Mouse (Mus musculus) layer of hippocampus, postnatal 36 days (tissue): ENCODE results near the gene 1700014D04Rik. TPM values are rescaled to one million over a fixed set of nuclear protein-coding genes. Genes with fewer than 3 reads are reported as not detected.
"Not testable (repeated sequence)": the region's sequence is repeated elsewhere in the genome, so short reads cannot be mapped to it uniquely, and the experiment has no call there.

ENCODE experiments used
- DNase-seq, 2 experiments: peaks; one replicate each; pipeline ENCODE4 v3.0.0; 2022
- total RNA-seq, 2 experiments: library from RNA; stranded (reverse); gene quantifications; 2 replicates each; pipeline ENCODE4 v1.2.3; 2021

Gene 1700014D04Rik
- total RNA-seq, 2 experiments from 2014 or later: 0.55 to 1.0 TPM

DNA sequence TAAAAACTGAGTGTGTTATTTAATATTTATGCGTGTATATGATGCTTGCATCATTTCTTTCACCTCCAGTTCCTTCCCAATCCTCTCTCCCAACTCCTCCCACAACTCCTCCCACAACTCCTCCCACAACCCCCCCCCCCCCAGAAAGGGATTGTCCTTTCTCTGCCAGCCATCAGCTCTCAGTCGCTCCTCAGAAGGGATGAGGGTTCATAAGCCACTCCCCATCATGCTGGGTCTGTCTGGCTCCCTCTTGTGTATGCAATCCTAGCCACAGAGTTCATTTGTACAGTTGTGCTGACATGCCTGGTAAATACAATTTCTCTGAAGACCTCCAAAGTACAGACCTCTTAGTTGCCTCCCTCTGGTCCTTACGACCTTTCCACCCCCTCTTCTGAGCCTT, 11.4 kb downstream of the 1700014D04Rik start:
- no peak for DNase-seq

DNA sequence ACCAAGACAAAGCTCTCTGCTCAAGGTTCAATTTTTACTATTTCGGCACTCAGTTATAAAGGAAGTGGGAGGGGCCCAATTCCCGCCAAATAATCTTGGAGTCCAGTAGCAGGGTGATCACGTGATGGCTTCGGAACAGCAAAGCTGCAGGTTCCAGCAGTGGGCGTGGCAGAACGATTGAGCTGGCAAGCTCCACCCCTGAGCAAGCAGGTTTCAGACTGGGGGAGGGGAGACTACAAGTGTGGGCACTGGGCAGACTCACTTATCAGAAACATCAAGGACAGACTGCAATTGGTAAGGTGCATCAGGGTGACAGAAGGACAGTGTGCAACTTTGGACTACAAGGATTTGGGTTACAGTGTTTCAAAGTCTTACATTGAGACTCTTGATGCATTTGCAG, 12.2 kb downstream of the 1700014D04Rik start:
- not testable (repeated sequence) for DNase-seq

DNA sequence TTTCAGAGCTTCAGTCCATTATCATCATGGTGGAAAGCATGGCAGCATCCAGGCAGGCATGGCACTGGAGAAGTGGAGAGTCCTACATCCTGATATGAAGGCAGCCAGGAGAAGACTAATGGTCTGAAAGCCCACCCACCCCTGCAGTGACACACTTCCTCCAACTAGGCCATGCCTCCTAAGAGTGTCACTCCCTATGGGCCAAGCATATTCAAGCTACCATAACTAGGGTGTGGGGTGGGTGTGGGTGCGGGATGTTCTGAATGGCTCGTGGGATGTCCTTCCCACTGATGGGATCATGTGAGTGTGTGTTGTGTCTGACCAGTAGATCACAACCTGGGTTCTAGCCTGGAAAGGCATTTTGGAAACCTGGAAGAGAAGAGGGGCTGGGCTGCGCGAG, 12.6 kb downstream of the 1700014D04Rik start:
- DNase-seq: no peak

DNA sequence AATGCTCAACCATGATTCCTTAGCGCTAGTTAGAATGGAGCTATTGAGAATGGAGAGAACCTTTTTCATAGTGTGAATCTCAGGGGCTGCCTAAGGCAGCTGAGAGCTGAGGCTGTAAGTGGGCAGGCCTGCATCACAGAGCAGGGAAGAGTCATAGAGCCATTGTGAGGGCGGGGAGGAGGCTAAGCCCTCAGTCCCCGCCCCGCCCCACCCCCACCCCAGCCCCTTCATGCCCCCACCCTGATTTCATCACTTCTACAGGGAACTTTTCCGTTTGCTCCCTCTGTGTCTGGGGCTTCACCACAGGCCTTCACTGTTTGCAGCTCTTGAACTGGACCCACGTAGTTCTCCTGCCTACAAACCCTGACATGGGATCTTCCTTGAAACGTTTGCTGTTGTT, 14.9 kb downstream of the 1700014D04Rik start, which contains the start of gene Spata31d1d:
Gene Spata31d1d (minus strand): TSS at position 101 of the 400 bp plus-strand sequence.
- DNase-seq: no peak

DNA sequence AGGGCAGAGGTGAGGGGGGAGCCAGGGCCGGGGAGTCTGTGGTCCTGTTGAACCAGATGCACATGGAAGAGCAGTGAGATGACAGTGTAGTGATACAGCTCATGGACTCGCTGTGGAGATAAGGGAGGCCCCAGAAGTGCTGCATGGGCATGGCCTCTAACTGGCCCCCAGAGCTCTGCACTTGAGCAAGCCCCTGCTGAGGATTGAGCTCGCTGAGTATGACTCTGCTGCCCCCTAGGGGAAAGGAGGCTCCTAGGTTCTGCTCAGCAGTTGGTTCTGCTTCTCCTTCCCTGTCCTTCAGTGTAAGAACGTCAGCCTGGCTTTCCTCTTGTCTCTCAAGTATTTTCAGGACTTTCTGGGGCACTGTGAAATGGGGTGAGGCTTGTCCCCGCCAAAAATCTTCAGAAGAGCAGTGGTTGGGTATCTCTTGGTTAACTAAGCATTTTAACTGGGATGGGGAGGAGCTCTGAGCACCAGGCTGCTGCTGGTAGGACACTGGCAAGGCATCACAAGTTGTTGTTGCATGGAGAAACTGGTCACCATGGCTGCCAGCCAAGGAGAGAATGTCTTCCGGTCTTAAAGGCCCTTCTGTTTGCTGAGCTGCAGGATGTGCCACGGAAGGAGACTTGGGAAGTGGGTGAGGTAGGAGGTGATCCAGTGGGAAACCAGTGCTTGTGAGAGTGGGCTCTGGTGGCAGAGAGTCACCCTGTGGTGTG, 18.0 kb downstream of the 1700014D04Rik start:
- peak; percentile 81 to 83 for DNase-seq

DNA sequence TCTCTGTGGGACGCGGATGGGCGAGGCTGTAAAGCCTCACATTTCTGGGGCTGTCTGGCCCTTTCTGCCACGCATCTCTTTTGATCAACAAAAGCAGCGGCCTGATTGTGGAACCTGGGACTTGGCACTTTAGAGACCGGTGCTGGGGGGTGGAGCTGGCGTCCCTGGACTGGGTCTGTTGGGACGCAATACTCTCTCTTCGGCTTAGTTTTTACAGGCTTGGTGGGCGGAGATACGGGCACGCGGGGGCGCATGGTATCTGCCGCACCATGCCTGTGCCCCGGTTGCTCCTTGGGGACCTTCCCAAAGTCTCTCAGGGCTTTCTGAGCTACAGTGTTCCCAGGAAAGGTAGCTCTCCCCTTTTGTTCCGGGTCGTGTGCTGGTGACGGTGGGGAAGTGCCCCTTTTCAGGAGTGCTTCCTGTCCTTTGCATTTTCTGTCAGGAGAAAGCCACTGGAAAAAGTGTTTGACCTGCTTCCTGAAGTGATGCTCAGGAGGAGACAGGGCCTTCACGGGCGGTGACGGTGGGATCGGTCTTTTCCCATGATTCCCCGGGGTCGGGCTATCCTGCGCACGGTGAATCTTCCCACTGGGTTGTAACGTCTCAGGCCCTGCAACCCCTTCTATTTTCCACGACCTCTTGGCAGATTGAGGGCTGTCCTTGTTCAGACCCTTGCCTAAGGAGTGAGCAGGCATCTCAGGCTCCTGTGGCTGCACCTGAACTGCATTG, 20.2 kb downstream of the 1700014D04Rik start:
- DNase-seq: no peak

DNA sequence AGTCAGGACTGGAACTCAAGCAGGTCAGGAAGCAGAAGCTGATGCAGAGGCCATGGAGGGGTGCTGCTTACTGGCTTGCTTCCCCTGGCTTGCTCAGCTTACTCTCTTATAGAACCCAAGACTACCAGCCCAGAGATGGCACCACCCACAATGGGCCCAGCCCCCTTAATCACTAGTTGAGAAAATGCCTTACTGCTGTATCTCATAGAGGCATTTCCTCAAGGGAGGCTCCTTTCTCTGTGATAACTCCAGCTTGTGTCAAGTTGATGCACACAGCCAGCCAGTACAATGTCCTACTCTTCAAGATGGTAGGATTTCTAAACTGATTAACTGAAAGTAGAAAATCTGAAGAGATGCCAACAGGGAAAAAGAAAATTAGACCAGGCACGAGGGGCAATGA, 24.5 kb downstream of the 1700014D04Rik start:
- not testable (repeated sequence) for DNase-seq

DNA sequence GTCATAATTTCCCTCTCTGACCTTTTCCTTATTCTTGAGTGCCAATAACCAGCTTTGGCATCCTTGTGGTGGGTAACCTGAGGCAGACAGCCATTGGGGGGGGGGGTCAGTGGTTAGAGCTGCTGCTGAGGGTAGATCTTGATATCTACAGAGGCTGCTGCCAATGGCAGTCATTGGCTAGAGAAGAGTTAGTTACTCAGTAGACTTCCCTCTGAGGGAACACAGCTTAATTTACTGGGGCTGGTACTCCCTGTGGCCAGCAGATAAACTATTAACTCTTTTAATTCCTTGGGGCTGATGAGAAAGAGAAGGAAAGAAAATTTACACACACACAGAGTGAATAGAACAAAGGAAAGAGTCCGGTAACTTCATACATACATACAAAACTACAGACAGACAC, 27.1 kb downstream of the 1700014D04Rik start:
- DNase-seq: no peak

DNA sequence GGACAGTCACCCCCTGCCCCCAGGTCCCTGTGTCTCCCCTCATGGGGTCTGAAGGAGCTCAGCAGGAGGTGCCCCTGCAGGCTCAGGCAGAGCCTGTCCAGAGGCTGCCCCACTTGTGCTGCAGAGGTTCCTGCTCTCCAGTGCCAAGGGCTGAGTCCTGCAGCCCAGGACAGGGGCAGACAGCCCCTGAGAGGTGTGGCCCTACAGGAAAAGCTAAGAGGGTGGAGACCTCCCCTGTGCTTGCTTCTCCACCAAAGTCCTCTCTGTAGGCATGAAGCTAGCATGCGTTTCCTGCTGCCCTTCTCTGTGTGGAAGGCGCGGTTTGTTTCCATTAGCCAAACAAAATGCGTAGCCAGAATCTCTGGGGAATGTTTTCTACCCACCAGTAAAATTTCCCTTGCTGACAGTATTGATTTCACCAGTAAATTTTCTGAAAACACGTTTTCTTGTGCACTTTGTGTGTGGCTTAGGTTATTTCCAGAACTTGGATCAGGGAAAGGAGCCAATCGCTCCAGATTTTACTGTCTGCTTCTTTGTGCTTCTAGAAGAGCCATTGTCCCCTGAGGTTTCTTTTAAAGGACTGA, 27.6 kb downstream of the 1700014D04Rik start:
- DNase-seq: not testable (repeated sequence)

DNA sequence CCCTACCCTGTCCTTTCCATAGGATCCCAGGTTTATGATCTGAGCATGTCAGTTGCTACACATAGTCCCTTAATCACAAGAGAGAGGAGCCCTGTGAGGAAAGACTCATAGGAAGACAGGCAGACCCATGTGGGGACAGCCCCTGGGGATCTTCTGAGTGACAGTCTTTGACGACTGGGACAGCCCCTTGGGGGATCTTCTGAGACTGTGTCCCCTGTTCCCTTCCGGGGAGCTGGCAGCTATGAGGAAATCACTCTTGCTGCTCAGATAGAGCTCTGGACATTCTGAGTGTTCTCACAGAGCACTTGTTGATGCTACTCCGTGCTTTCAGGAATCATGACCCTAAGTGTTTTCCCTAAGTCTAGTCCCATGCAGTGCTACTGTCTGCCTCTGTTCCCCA, 32.8 kb downstream of the 1700014D04Rik start:
- DNase-seq: no peak

DNA sequence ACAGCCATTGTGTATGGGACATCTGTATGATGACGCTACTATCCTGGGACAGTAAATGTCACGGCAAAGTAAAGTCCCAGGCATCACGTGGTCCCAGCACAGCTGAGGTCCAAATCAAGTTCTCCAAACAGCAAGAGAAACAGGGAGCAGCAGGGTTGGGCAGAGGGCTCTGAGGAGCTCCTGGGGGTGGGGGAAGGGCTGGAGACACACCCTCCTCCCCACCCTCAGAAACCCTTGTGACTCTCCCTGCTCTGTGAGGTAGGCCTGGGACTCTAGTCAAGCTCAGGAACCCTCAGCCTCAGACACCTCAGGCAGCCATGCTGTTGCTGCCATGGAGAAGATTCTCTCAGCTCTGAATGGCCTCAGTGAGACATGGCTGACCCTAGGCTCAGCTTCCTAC, 34.6 kb downstream of the 1700014D04Rik start, which contains the start of gene Spata31d1b:
Gene Spata31d1b (plus strand): TSS at position 301 of the 400 bp plus-strand sequence.
- DNase-seq: not testable (repeated sequence)

DNA sequence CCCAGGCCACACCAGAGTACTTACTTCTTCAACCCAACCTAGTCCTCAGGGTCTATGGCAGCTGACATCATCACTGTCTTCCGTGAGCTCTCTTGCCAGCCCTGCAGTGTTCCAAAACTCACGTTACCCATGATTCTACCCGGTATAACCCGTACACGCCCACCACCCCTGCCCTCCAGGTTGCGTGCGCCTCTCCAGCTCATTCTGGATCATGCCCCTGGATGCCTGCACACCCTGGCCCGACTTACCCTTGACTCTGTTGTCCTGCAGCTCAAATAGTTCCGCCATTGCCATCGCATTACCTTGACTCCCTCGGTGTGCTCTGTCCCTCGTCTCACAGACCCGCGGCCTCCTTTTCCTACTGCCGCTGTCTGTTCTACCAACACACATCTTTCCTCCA, 36.3 kb downstream of the 1700014D04Rik start, which contains the start of gene Spata31d1a:
Gene Spata31d1a (minus strand): TSS at position 101 of the 400 bp plus-strand sequence.
- no peak for DNase-seq

DNA sequence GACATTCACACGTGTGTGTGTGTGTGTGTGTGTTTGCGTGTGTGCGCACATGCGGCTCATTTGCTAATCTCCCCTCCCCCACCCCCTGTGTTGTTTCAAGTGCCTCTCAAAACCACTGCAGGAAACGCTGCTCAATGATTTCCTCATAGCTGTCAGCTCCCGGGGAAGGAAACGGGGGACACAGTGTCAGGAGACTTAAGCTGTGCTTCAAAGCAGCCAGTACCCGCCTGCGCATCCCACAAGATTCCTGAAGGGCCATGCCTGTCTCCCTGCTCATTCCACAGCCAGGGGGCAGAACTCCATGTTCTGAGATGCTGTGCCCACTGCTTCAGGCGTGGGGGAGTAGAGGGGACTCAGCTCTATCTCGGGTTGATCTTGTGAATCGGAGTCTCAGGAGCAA, 42.0 kb downstream of the 1700014D04Rik start:
- DNase-seq: peak in 1 of 2 experiments; percentile 31

DNA sequence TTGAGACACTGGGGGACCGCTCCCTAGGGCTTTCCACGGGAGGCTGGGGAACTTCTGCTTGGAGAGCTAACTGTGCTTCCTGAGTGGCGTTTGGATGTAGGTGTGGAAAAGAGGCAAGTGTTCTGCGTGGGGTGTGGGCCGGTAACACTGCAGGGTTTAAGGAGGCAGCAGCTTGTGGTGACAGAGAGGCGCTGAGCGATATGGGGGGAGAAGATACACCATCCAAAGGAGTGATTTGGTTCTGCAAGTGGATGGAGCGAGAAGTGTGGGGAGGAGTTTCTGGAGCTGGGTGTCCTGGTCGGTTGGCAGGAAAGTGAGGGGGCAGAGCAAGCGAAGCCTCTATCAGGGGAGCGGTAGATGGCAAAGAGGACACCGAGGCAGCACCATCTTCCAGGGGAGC, 43.0 kb downstream of the 1700014D04Rik start:
- DNase-seq: peak; percentile 14 to 17

DNA sequence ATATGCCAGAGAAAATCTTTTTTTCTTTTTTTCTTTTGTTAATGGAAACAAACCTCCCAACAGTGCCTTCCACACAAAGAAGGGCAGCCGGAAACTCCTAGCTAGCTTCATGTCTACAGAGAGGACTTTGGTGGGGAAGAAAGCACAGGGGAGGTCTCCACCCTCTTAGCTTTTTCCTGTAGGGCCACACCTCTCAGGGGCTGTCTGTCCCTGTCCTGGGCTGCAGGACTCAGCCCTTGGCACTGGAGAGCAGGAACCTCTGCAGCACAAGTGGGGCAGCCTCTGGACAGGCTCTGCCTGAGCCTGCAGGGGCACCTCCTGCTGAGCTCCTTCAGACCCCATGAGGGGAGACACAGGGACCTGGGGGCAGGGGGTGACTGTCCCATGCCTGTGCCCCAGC, 46.4 kb downstream of the 1700014D04Rik start:
- DNase-seq: not testable (repeated sequence)

DNA sequence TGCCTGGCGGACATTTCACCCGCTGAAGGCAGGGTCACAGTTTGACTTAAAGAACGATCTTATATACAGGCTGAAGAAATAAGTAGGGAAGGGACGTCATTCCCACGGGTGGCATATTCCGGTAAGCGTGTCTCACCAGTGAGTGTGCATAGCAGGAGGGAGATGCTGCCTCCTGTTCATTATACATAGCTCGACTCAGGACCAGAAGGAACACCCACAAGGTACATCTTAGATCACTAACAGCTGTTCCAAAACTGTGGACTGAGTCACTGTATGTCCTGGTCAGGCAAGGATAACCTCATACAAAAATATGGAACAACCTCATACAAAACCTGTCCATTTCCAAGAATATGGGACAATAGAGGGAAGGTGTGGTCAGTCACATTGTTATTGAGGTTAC, 47.4 kb downstream of the 1700014D04Rik start:
- no peak for DNase-seq

DNA sequence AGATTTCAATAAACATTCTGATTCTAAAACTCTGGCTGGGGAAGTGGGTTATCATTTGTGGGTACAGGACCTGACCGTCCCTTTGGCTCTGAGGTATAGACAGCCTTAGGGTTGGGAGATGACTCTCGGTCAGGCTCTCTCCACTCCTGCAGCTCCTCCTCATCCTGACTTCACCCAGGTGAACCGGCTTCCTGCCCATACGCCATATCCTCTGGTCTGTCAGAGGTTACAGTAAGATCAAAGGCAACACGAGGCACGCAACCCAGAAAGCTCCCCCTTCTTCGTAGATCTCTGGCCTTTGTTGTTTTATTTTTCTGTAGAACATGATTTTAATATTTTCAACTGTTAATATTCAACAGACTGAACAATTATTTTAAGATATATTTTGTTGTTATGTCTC, 50.8 kb downstream of the 1700014D04Rik start:
- no peak for DNase-seq

DNA sequence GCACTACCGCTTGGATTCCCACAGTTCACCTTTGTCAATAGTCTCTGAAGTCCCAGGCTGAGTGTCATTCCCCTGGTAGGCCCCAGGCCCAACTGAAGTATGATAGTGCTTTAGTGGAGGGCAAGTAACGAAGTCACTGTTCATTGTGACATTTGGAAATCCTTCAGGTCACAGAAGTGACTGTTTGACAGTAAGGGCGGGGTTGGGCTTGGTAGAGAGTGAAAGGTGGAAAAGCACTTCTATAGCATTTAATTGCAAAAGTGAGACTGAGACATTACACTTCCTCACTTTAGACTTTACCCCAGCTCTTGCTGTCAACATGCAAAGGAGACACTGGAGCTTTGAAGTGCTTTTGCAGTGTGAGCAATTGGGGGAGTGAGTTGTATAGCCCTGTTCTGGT, 52.5 kb downstream of the 1700014D04Rik start, which contains the start of gene 4921517D22Rik:
Gene 4921517D22Rik (minus strand): TSS at position 101 of the 400 bp plus-strand sequence.
- no peak for DNase-seq

DNA sequence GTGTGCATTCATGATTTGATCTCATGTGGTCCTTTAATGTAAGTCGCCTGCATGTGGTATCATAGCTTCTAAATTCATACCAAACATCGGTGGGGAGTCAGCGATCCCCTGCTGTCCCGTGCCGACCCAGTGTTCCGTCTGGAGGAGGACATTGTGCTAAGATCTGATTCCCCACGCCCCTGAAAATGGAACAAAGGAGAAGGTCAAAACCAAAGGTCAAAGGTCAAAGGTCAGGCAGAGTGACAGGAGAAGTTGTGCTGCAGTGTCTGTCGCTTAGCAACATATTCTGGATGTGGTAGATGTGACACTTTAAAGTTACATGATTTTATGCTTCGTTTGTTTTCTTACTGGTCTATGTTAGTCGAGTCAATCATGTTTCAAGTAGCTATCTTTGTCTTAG, 55.1 kb downstream of the 1700014D04Rik start:
- DNase-seq: no peak
